Mouse (Mus musculus) CH12.LX (cell line): Measurements from ENCODE around the gene Vamp4.

Source experiments
- CHD1 ChIP-seq: IDR thresholded peaks from 2 replicates; pipeline ENCODE4 v1.6.1; 2012; ENCODE audit warnings: low read depth, low read length, improper control_type of control experiment, inconsistent platforms
- CTCF ChIP-seq, 2 experiments: IDR thresholded peaks in 1 of 2; conservative IDR thresholded peaks in 1 of 2; 2 replicates each; pipeline ENCODE4 v1.5.1; 2011 to 2012; ENCODE audit warnings: low read depth in 2 of 2, low read length in 2 of 2, improper control_type of control experiment in 1 of 2, inconsistent platforms in 1 of 2, mild to moderate bottlenecking in 1 of 2, moderate library complexity in 1 of 2
- EP300 ChIP-seq: IDR thresholded peaks from 2 replicates; pipeline ENCODE4 v1.6.1; 2011; ENCODE audit warnings: low read length, improper control_type of control experiment
- ETS1 ChIP-seq: conservative IDR thresholded peaks from 2 replicates; pipeline ENCODE4 v1.6.1; 2012; ENCODE audit warnings: low read depth, mild to moderate bottlenecking, inconsistent platforms, low read length, improper control_type of control experiment, moderate library complexity
- GABPA ChIP-seq: IDR thresholded peaks from 2 replicates; pipeline ENCODE4 v1.6.1; 2012; ENCODE audit warnings: low read depth, low read length, improper control_type of control experiment, inconsistent platforms; ENCODE audit not compliant: insufficient replicate concordance
- JUND ChIP-seq: conservative IDR thresholded peaks from 2 replicates; pipeline ENCODE4 v1.6.1; 2011; ENCODE audit warnings: low read depth, low read length, improper control_type of control experiment
- POLR2A ChIP-seq: IDR thresholded peaks from 2 replicates; pipeline ENCODE4 v1.6.1; 2011; ENCODE audit warnings: low read depth, mild to moderate bottlenecking, improper control_type of control experiment, low read length
- RAD21 ChIP-seq: IDR thresholded peaks from 2 replicates; pipeline ENCODE4 v1.6.1; 2011; ENCODE audit warnings: low read depth, mild to moderate bottlenecking, low read length, improper control_type of control experiment, moderate library complexity
- RCOR1 ChIP-seq: conservative IDR thresholded peaks from 2 replicates; pipeline ENCODE4 v1.6.1; 2012; ENCODE audit warnings: low read depth, mild to moderate bottlenecking, inconsistent platforms, low read length, improper control_type of control experiment
- SIN3A ChIP-seq: IDR thresholded peaks from 2 replicates; pipeline ENCODE4 v1.6.1; 2012; ENCODE audit warnings: low read length, improper control_type of control experiment, inconsistent platforms
- TCF12 ChIP-seq: IDR thresholded peaks from 2 replicates; pipeline ENCODE4 v1.6.1; 2014; ENCODE audit warnings: low read depth, mild to moderate bottlenecking, inconsistent platforms, low read length, improper control_type of control experiment
- ZC3H11A ChIP-seq: IDR thresholded peaks from 2 replicates; pipeline ENCODE4 v1.6.1; 2012; ENCODE audit warnings: low read depth, mild to moderate bottlenecking, inconsistent platforms, low read length, improper control_type of control experiment
- ZMIZ1 ChIP-seq: IDR thresholded peaks from 2 replicates; pipeline ENCODE4 v1.6.1; 2012; ENCODE audit warnings: low read depth, mild to moderate bottlenecking, inconsistent platforms, low read length, improper control_type of control experiment
- ZNF384 ChIP-seq: IDR thresholded peaks from 2 replicates; pipeline ENCODE4 v1.6.1; 2012; ENCODE audit warnings: low read depth, low read length, improper control_type of control experiment, inconsistent platforms

DNA sequence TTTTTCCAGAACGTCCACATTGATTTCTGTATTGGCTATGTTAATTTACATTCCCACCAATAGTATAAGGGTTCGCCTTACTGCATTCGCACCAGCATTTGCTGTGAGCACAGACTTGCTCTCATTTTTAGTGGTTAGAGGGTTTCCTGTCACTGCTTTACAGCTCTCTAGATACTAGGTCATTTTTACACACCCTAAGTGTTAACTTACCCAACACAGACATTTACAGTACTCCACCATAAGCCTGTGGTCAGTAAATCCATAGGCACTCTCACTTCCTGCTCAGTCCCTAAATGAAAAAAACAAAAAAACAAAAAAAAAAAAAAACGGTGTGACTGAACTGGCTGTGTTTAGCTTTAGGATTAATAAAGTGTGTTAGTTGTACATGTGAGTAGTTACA lies 16.0 kb downstream of the Vamp4 start:
- no peak for TF ChIP-seq RAD21
- TF ChIP-seq JUND, result no peak
- TF ChIP-seq CTCF (conservative IDR thresholded peaks at IDR 0.05 in 1 of 2, IDR thresholded peaks at IDR 0.05 in 1 of 2; ENCODE audit: low read depth in 2 of 2, low read length in 2 of 2), result no peak
- TF ChIP-seq POLR2A, result no peak
- no peak for TF ChIP-seq ZNF384
- TF ChIP-seq EP300, result no peak
- TF ChIP-seq ZC3H11A, result no peak
- TF ChIP-seq TCF12, result no peak
- no peak for TF ChIP-seq RCOR1
- TF ChIP-seq ETS1, result no peak
- no peak for TF ChIP-seq GABPA
- no peak for TF ChIP-seq SIN3A
- TF ChIP-seq CHD1, result no peak
- TF ChIP-seq ZMIZ1, result no peak
